Mouse (Mus musculus) liver, adult 2 months (tissue): Measurements from ENCODE around the gene Hs1bp3. TPM values are rescaled to one million over a fixed set of nuclear protein-coding genes. Genes with fewer than 3 reads are reported as not detected.

Experiments used
- DNase-seq: peaks from one replicate; pipeline ENCODE4 v3.0.0-alpha.2; 2011; ENCODE audit warnings: low read depth, low spot score; ENCODE audit errors: extremely low read depth
- H3K27ac ChIP-seq: fragments of 200-500 bp; replicated peaks from 2 replicates; pipeline ENCODE4 v1.5.1; 2012; ENCODE audit warnings: low read depth, mild to moderate bottlenecking, control low read depth, inconsistent platforms, low read length; ENCODE audit not compliant: insufficient read depth
- H3K27me3 ChIP-seq: fragments of 200-500 bp; 2 replicates; pipeline ENCODE4 v1.6.1; 2012; ENCODE audit warnings: mild to moderate bottlenecking, moderate library complexity, low read length, inconsistent platforms; ENCODE audit not compliant: control insufficient read depth, insufficient read depth
- H3K36me3 ChIP-seq: fragments of 200-500 bp; 2 replicates; pipeline ENCODE4 v1.6.1; 2012; ENCODE audit warnings: low read length, inconsistent platforms; ENCODE audit not compliant: control insufficient read depth, insufficient read depth
- H3K4me1 ChIP-seq: fragments of 200-500 bp; 2 replicates; pipeline ENCODE4 v1.6.1; 2011; ENCODE audit warnings: low read length; ENCODE audit not compliant: control insufficient read depth, insufficient read depth
- H3K4me3 ChIP-seq: fragments of 200-500 bp; 2 replicates; pipeline ENCODE4 v1.5.1; 2011; ENCODE audit warnings: low read depth, mild to moderate bottlenecking, control low read depth, low read length, moderate library complexity; ENCODE audit not compliant: insufficient read depth
- H3K79me2 ChIP-seq: fragments of 200-500 bp; 2 replicates; pipeline ENCODE4 v1.6.1; 2012; ENCODE audit warnings: inconsistent platforms, mild to moderate bottlenecking, low read length, moderate library complexity; ENCODE audit not compliant: control insufficient read depth, insufficient read depth
- H3K9ac ChIP-seq: fragments of 200-500 bp; 2 replicates; pipeline ENCODE4 v1.6.1; 2012; ENCODE audit warnings: low read depth, mild to moderate bottlenecking, control low read depth, inconsistent platforms, low read length
- CTCF ChIP-seq: fragments of 200-500 bp; IDR thresholded peaks from 2 replicates; pipeline ENCODE4 v1.5.1; 2011; ENCODE audit warnings: low read depth, low read length, control low read depth
- POLR2A ChIP-seq: fragments of 200-500 bp; IDR thresholded peaks from 2 replicates; pipeline ENCODE4 v1.6.1; 2011; ENCODE audit warnings: low read length, control low read depth; ENCODE audit not compliant: insufficient read depth; ENCODE audit errors: extremely low read depth
- WGBS: fragments of 180-500 bp; shearing (Covaris S2); methylation state at CpG from one replicate; pipeline ENCODE4 v1.1.7; 2018; 5-methylcytosine and 5-hydroxymethylcytosine counted together
- polyA plus RNA-seq: library from polyadenylated mRNA; depleted of rRNA; stranded (reverse); fragments of >200 nt; gene quantifications from 2 replicates; pipeline ENCODE4 v1.2.3, GENCODE M21; 2012
- total RNA-seq: library from RNA; depleted of rRNA; stranded (reverse); fragments of >200 nt; gene quantifications from 2 replicates; pipeline ENCODE4 v1.2.3, GENCODE M21; 2014

Gene Hs1bp3
- total and polyA plus RNA-seq, 2 experiments, result 3.0 to 16.6 TPM

- Histone ChIP-seq H3K79me2 (no peaks in the 10 kb centered on the region), H3K4me3 (no peak overlapping the region), H3K27ac (peak overlapping the region; percentile 6; the same call in 1 of the 2 replicates), H3K4me1 (peaks cover 17% of the 10 kb centered on the region; the same call in 1 of the 2 replicates), H3K27me3 (no peaks in the 10 kb centered on the region), H3K9ac (no peak overlapping the region), H3K36me3 (no peaks in the 10 kb centered on the region)
- WGBS, result 78% methylated on average over 8 of the region's 8 CpGs
- DNase-seq, result no peak
- TF ChIP-seq POLR2A (no peak), CTCF (no peak)
Observed at GRCm38 (mm10) chr12:8347746-8348462, 34.7 kb downstream of the Hs1bp3 start.

GRCm38 (mm10) chr12:8348733-8349513, 35.7 kb downstream of the Hs1bp3 start:
- Histone ChIP-seq H3K4me1 (peaks cover 21% of the 10 kb centered on the region), H3K36me3 (no peaks in the 10 kb centered on the region), H3K79me2 (no peaks in the 10 kb centered on the region), H3K9ac (no peak overlapping the region), H3K4me3 (no peak overlapping the region), H3K27ac (peak overlapping the region; percentile 41; the same call in 1 of the 2 replicates), H3K27me3 (no peaks in the 10 kb centered on the region)
- WGBS, result 77% methylated on average over 9 of the region's 9 CpGs
- no peak for DNase-seq
- TF ChIP-seq POLR2A (no peak), CTCF (no peak)

- H3K36me3 ChIP-seq, result no peaks in the 10 kb centered on the region
- H3K27ac ChIP-seq, result peak overlapping the region; percentile 66
- no peak overlapping the region for H3K9ac ChIP-seq
- no peaks in the 10 kb centered on the region for H3K27me3 ChIP-seq
- 43% methylated on average over 4 of the region's 4 CpGs for WGBS
- no peak overlapping the region for H3K4me3 ChIP-seq
- peak; percentile 41 for DNase-seq
- TF ChIP-seq CTCF (no peak), POLR2A (no peak)
- peaks cover 16% of the 10 kb centered on the region for H3K4me1 ChIP-seq
- H3K79me2 ChIP-seq, result no peaks in the 10 kb centered on the region
Observed at GRCm38 (mm10) chr12:8351025-8351903, 38.0 kb downstream of the Hs1bp3 start.

- DNase-seq, result peak; percentile 87
- Histone ChIP-seq H3K36me3 (no peaks in the 10 kb centered on the region), H3K4me1 (peaks cover 14% of the 10 kb centered on the region), H3K4me3 (no peak overlapping the region), H3K27me3 (no peaks in the 10 kb centered on the region), H3K79me2 (no peaks in the 10 kb centered on the region), H3K27ac (peak overlapping the region; percentile 52), H3K9ac (no peak overlapping the region)
- TF ChIP-seq CTCF, result no peak
- 25% methylated on average over 4 of the region's 4 CpGs for WGBS
Observed at GRCm38 (mm10) chr12:8353071-8353470, 39.8 kb downstream of the Hs1bp3 start.

- no peak overlapping the region for H3K4me3 ChIP-seq
- no peaks in the 10 kb centered on the region for H3K27me3 ChIP-seq
- peak; percentile 69 for DNase-seq
- TF ChIP-seq POLR2A (no peak), CTCF (no peak)
- H3K36me3 ChIP-seq, result no peaks in the 10 kb centered on the region
- WGBS, result 28% methylated on average over 1 of the region's 1 CpGs
- H3K79me2 ChIP-seq, result no peaks in the 10 kb centered on the region
- H3K27ac ChIP-seq, result no peak overlapping the region
- peaks cover 12% of the 10 kb centered on the region for H3K4me1 ChIP-seq
- H3K9ac ChIP-seq, result no peak overlapping the region
Observed at GRCm38 (mm10) chr12:8354187-8354586, 41.0 kb downstream of the Hs1bp3 start.
